Comparison of ENCODE assay signal across 8 mouse cellular contexts in genomic region chr15:26308629-26309230, GRCm38 (mm10). TPM values are rescaled to one million over a fixed set of nuclear protein-coding genes. Genes with fewer than 3 reads are reported as not detected.
DNase-seq lines count a peak whose midpoint lies in the region; ATAC-seq and TF ChIP-seq lines count a peak whose summit lies in the region.

TSS of gene March11 (plus strand) at chr15:26309048.

- peak; percentile 86 for ATAC-seq in kidney, embryonic 16.5 days (ENCODE audit: low FRiP score, low TSS enrichment)
- ATAC-seq in forebrain, embryonic 12.5 days (ENCODE audit: low FRiP score), result peak; percentile 94
- peak; percentile 96 for ATAC-seq in hindbrain, postnatal 0 days
- peak; percentile 85 for ATAC-seq in limb, embryonic 12.5 days (ENCODE audit: insufficient number of reproducible peaks, insufficient read depth, low FRiP score, low TSS enrichment, low read depth)

- H3K27ac ChIP-seq in kidney, embryonic 16.5 days (ENCODE audit: low read length), result no peak within 1 kb of the TSS
- no peak within 1 kb of the TSS for H3K27ac ChIP-seq in brown adipose tissue, adult 24 weeks (replicated peaks; ENCODE audit: low read depth, low read length)
- peak within 1 kb of the TSS; percentile 82 for H3K27ac ChIP-seq in forebrain, embryonic 12.5 days
- peak within 1 kb of the TSS; percentile 77 for H3K27ac ChIP-seq in hindbrain, postnatal 0 days
- no peak within 1 kb of the TSS for H3K27ac ChIP-seq in limb, embryonic 12.5 days

- peak within 1 kb of the TSS; percentile 53 for H3K4me3 ChIP-seq in kidney, embryonic 16.5 days (ENCODE audit: low read length)
- peak within 1 kb of the TSS; percentile 16 for H3K4me3 ChIP-seq in brown adipose tissue, adult 24 weeks (ENCODE audit: insufficient read depth, low read depth, low read length)
- H3K4me3 ChIP-seq in forebrain, embryonic 12.5 days (replicated peaks), result peak within 1 kb of the TSS; percentile 68
- H3K4me3 ChIP-seq in hindbrain, postnatal 0 days (ENCODE audit: low read length), result peak within 1 kb of the TSS; percentile 70
- H3K4me3 ChIP-seq in limb, embryonic 12.5 days (replicated peaks), result peak within 1 kb of the TSS; percentile 60

- WGBS in kidney, embryonic 16.5 days, result under 1% methylated on average over 54 of the region's 56 CpGs
- WGBS in forebrain, embryonic 12.5 days, result under 1% methylated on average over 55 of the region's 56 CpGs
- WGBS in hindbrain, postnatal 0 days, result under 1% methylated on average over 56 of the region's 56 CpGs
- under 1% methylated on average over 56 of the region's 56 CpGs for WGBS in limb, embryonic 12.5 days

- peaks cover 20% of the 10 kb centered on the region for H3K27me3 ChIP-seq in kidney, embryonic 16.5 days (ENCODE audit: insufficient read depth, low read length)
- H3K27me3 ChIP-seq in forebrain, embryonic 12.5 days, result peaks cover 15% of the 10 kb centered on the region
- no peaks in the 10 kb centered on the region for H3K27me3 ChIP-seq in hindbrain, postnatal 0 days (ENCODE audit: insufficient read depth, low read length)
- H3K27me3 ChIP-seq in limb, embryonic 12.5 days, result peaks cover 34% of the 10 kb centered on the region

- DNase-seq in kidney, adult 11 months, result no peak
- DNase-seq in hindbrain, postnatal 0 days (ENCODE audit: low spot score), result peak; percentile 92
- DNase-seq in ovary, postnatal 14 days (ENCODE audit: low spot score), result peak; percentile 2
- no peak for DNase-seq in gastrocnemius, postnatal 10 days

- TF ChIP-seq CTCF in hindbrain, postnatal 0 days (IDR thresholded peaks at IDR 0.05; ENCODE audit: low read depth), result peak; percentile 55

- no peaks in the 10 kb centered on the region for H3K36me3 ChIP-seq in kidney, embryonic 16.5 days (ENCODE audit: insufficient read depth, low read length)
- H3K36me3 ChIP-seq in forebrain, embryonic 12.5 days (replicated peaks), result no peaks in the 10 kb centered on the region
- H3K36me3 ChIP-seq in hindbrain, postnatal 0 days (ENCODE audit: insufficient read depth, low read length), result no peaks in the 10 kb centered on the region
- no peaks in the 10 kb centered on the region for H3K36me3 ChIP-seq in limb, embryonic 12.5 days

- H3K4me2 ChIP-seq in kidney, embryonic 16.5 days (replicated peaks; ENCODE audit: low read depth, low read length), result peak within 1 kb of the TSS; percentile 98
- H3K4me2 ChIP-seq in forebrain, embryonic 12.5 days, result peak within 1 kb of the TSS; percentile 92
- peak within 1 kb of the TSS; percentile 74 for H3K4me2 ChIP-seq in hindbrain, postnatal 0 days (ENCODE audit: low read depth, low read length)
- peak within 1 kb of the TSS; percentile 98 for H3K4me2 ChIP-seq in limb, embryonic 12.5 days

- H3K4me1 ChIP-seq in kidney, embryonic 16.5 days (ENCODE audit: insufficient read depth, low read length), result peaks cover 11% of the 10 kb centered on the region
- H3K4me1 ChIP-seq in brown adipose tissue, adult 24 weeks (ENCODE audit: control insufficient read depth, insufficient read depth, insufficient read length, low read length), result no peaks in the 10 kb centered on the region
- H3K4me1 ChIP-seq in forebrain, embryonic 12.5 days, result peaks cover 2% of the 10 kb centered on the region; the same call in 1 of the 2 replicates
- no peaks in the 10 kb centered on the region for H3K4me1 ChIP-seq in hindbrain, postnatal 0 days (ENCODE audit: insufficient read depth, low read length)
- peaks cover 4% of the 10 kb centered on the region; the same call in 1 of the 2 replicates for H3K4me1 ChIP-seq in limb, embryonic 12.5 days (replicated peaks)

- H3K9me3 ChIP-seq in kidney, embryonic 16.5 days (ENCODE audit: low read length), result no peaks in the 10 kb centered on the region
- no peaks in the 10 kb centered on the region for H3K9me3 ChIP-seq in forebrain, embryonic 12.5 days
- H3K9me3 ChIP-seq in hindbrain, postnatal 0 days (ENCODE audit: low read length), result no peaks in the 10 kb centered on the region
- no peaks in the 10 kb centered on the region for H3K9me3 ChIP-seq in limb, embryonic 12.5 days

- no peak within 1 kb of the TSS for H3K9ac ChIP-seq in kidney, embryonic 16.5 days (replicated peaks; ENCODE audit: low read length)
- peak within 1 kb of the TSS; percentile 64 for H3K9ac ChIP-seq in forebrain, embryonic 12.5 days
- peak within 1 kb of the TSS; percentile 74 for H3K9ac ChIP-seq in hindbrain, postnatal 0 days (replicated peaks; ENCODE audit: low read length)
- H3K9ac ChIP-seq in limb, embryonic 12.5 days (replicated peaks), result no peak within 1 kb of the TSS

RNA-seq across cellular contexts. Expression of gene March11, which starts in this region (rescaled TPM):
- polyA plus RNA-seq in kidney, embryonic 16.5 days (2015; fragmentation: Nextera tagmentation; extraction: Ambion mirVana), result 0.25 and 0.57 TPM in 2 replicates
- polyA plus RNA-seq in brown adipose tissue, adult 24 weeks (2012; ENCODE audit: insufficient read depth, insufficient read length, missing spikeins), result not detected in 2 replicates
- polyA plus RNA-seq in forebrain, embryonic 12.5 days (2016; fragmentation: Nextera tagmentation; extraction: Ambion mirVana), result 1.6 and 3.4 TPM in 2 replicates
- 8.2 and 11.5 TPM in 2 replicates for total RNA-seq in hindbrain, postnatal 0 days (2014; rRNA removed)
- polyA plus RNA-seq in hindbrain, postnatal 0 days (2015; fragmentation: Nextera tagmentation; extraction: Ambion mirVana), result 8.7 and 9.7 TPM in 2 replicates
- 0.41 and 0.45 TPM in 2 replicates for polyA plus RNA-seq in limb, embryonic 12.5 days (2016; fragmentation: Nextera tagmentation; extraction: Ambion mirVana)
- total RNA-seq in gastrocnemius, postnatal 10 days (2021), result under 1 TPM in 1 of 2 experiments, not detected in 1; 0.11 TPM

Comparison
In these comparisons a context has a peak if more than half of its experiments do, and no peak if none do; other contexts are left out.
1. Peak in ATAC-seq, H3K4me3 ChIP-seq and H3K4me2 ChIP-seq in kidney, embryonic 16.5 days; RNA of the gene not detected or under 1 TPM.
2. Peak in ATAC-seq, H3K4me3 ChIP-seq and H3K4me2 ChIP-seq in limb, embryonic 12.5 days; RNA of the gene not detected or under 1 TPM.
3. H3K27ac ChIP-seq: peak in forebrain, embryonic 12.5 days (single experiment) and hindbrain, postnatal 0 days (single experiment); none in kidney, embryonic 16.5 days (single experiment), brown adipose tissue, adult 24 weeks (single experiment) and limb, embryonic 12.5 days (single experiment).
4. H3K4me3 ChIP-seq: peak in every context shown above with its lines; median percentile 70 in hindbrain, postnatal 0 days; 68 in forebrain, embryonic 12.5 days; 60 in limb, embryonic 12.5 days; 53 in kidney, embryonic 16.5 days; 16 in brown adipose tissue, adult 24 weeks.
5. H3K9ac ChIP-seq: peak in forebrain, embryonic 12.5 days (single experiment) and hindbrain, postnatal 0 days (single experiment); none in kidney, embryonic 16.5 days (single experiment) and limb, embryonic 12.5 days (single experiment).
6. DNase-seq: peak in hindbrain, postnatal 0 days (single experiment) and ovary, postnatal 14 days (single experiment); none in kidney, adult 11 months (single experiment) and gastrocnemius, postnatal 10 days (single experiment).
7. Peak in every context shown above with its lines, with median percentiles within 50 percentile points of each other: ATAC-seq and H3K4me2 ChIP-seq.